Mouse (Mus musculus) olfactory bulb, adult 2 months (tissue): Measurements from ENCODE around the gene Hadha.

Experiments used
- CTCF ChIP-seq: fragments of 200-500 bp; IDR thresholded peaks from 2 replicates; pipeline ENCODE4 v1.5.1; 2012; ENCODE audit warnings: low read depth, mild to moderate bottlenecking, low read length, moderate library complexity; ENCODE audit not compliant: insufficient read depth
- POLR2A ChIP-seq: fragments of 200-500 bp; IDR thresholded peaks from 2 replicates; pipeline ENCODE4 v1.6.1; 2012; ENCODE audit warnings: mild to moderate bottlenecking, low read depth, low read length, moderate library complexity; ENCODE audit not compliant: insufficient read depth

DNA sequence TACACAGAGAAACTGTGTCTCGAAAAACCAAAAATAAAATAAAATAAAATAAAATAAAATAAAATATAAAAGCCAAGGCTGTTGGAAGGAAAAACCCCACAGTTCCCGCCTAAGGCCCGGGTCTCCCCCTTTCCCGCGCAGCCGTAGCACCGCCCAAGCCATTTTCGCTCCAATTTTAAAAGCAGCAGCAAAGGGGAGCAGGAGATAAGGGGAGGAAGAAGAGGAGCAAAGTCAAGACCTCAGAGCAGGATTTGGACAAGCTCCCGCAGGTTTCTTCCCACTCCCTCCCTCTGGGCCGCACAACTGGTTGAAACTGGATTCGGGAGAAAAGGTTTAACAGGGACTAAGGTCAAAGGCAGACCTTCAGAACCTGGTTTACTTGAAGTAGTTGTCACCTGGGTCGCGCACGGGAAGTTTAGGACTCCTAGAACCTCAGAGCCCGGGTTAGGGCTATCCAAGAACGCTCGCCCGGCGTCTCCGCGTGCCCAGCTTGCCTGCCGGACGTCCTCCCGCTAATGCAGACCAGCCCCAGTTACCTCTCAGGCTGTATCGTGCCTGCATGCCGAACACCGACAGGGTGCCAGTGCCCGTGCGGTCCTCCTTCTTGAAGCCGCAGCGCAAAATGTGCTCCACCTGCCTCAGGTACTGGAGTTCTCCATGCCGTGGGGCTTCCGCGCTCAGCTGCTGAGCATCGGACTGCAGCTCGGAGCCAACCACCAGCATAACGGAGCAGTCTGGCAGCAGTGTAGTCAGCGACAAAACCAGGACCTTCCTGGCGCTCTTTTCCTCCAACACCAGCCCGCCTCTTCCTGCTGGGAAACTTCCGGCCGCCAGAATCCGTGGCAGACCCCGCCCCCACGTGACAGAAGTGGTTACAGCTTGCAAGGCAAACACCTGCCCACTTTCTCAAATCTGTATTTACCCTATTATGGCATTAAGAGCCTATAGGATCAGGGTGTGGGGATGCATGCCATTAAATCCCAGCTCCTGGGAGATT, 81.8 kb downstream of the Hadha start, which contains the start of gene Tyms:
- TF ChIP-seq CTCF (no peak), POLR2A (peak; percentile 18; the same call in 1 of the 2 replicates)
